Mouse (Mus musculus): ENCODE measurements around the gene Prss37. TPM values are rescaled to one million over a fixed set of nuclear protein-coding genes. Genes with fewer than 3 reads are reported as not detected.

Gene Prss37
- polyA plus RNA-seq (2012; rRNA removed) = not detected in 2 replicates

GRCm38 (mm10) chr6:40519408-40519807, at the start of gene Prss37:
Prss37 (minus strand) TSS chr6:40519508.

GRCm38 (mm10) chr6:40554950-40555349, 35.6 kb upstream of the Prss37 start, which contains the start of gene Olfr461:
Olfr461 (minus strand) TSS chr6:40555050.

GRCm38 (mm10) chr6:40493229-40493628, 26.1 kb downstream of the Prss37 start, which contains the start of gene Tas2r108:
Tas2r108 (plus strand) TSS chr6:40493529.

GRCm38 (mm10) chr6:40490933-40491332, 28.4 kb downstream of the Prss37 start, which contains the start of gene Tas2r137:
Tas2r137 (plus strand) TSS chr6:40491233.

GRCm38 (mm10) chr6:40470916-40471719, 48.2 kb downstream of the Prss37 start, which contains the start of gene Ssbp1:
Ssbp1 (plus strand) TSS chr6:40471352.

Other genes starting within 250 kb of the Prss37 start
- gene Agk, start 194.3 kb downstream of the Prss37 start, polyA plus RNA-seq (2012; rRNA removed) = 14.2 and 22.0 TPM in 2 replicates
- gene E330009J07Rik, start 83.4 kb downstream of the Prss37 start, polyA plus RNA-seq (2012; rRNA removed) = 6.4 and 6.6 TPM in 2 replicates
- 0.38 and 0.60 TPM in 2 replicates for gene Wee2, start 80.4 kb downstream of the Prss37 start, polyA plus RNA-seq (2012; rRNA removed)
- 9.4 and 11.1 TPM in 2 replicates for gene Ssbp1, start 48.2 kb downstream of the Prss37 start, polyA plus RNA-seq (2012; rRNA removed)
- gene Tas2r137, start 28.3 kb downstream of the Prss37 start, polyA plus RNA-seq (2012; rRNA removed) = not detected in 2 replicates
- gene Tas2r108, start 26.0 kb downstream of the Prss37 start, polyA plus RNA-seq (2012; rRNA removed) = not detected in 2 replicates
- not detected in 2 replicates for gene Olfr461, start 35.5 kb upstream of the Prss37 start, polyA plus RNA-seq (2012; rRNA removed)
- gene Olfr460, start 50.0 kb upstream of the Prss37 start, polyA plus RNA-seq (2012; rRNA removed) = not detected in 2 replicates
- gene Clec5a, start 66.3 kb upstream of the Prss37 start, polyA plus RNA-seq (2012; rRNA removed) = 0.19 TPM in 1 of 2 replicates, not detected in the other
- not detected in 2 replicates for gene Tas2r138, start 93.8 kb upstream of the Prss37 start, polyA plus RNA-seq (2012; rRNA removed)
- 0.19 and 0.24 TPM in 2 replicates for gene Mgam, start 109.3 kb upstream of the Prss37 start, polyA plus RNA-seq (2012; rRNA removed)

All from ovary, adult 2 months (tissue).